Mouse (Mus musculus) layer of hippocampus, adult 8-10 months (tissue): Measurements from ENCODE around the gene Jph4. TPM values are rescaled to one million over a fixed set of nuclear protein-coding genes. Genes with fewer than 3 reads are reported as not detected.

Source experiments
- DNase-seq, 2 experiments: peaks; one replicate each; pipeline ENCODE4 v3.0.0; 2022; ENCODE audit warnings: low spot score in 2 of 2
- total RNA-seq, 4 experiments: library from RNA; stranded (reverse); gene quantifications; 2 replicates each; pipeline ENCODE4 v1.2.4; 2022

Jph4 gene
- total RNA-seq, 4 experiments from 2014 or later: 361 to 416 (median 386) TPM

GRCm38 (mm10) chr14:55064481-55065370 lies 52.0 kb downstream of the Jph4 start:
- DNase-seq: no peak

- DNase-seq: no peak
These were observed 53.0 kb downstream of the Jph4 start for GRCm38 (mm10) chr14:55063581-55064381.

- no peak for DNase-seq
These were observed 53.6 kb downstream of the Jph4 start for GRCm38 (mm10) chr14:55063117-55063516.

- peak; percentile 66 to 69 for DNase-seq
These were observed 54.1 kb downstream of the Jph4 start for GRCm38 (mm10) chr14:55062626-55063025.

GRCm38 (mm10) chr14:55061845-55062244 lies 54.9 kb downstream of the Jph4 start:
- DNase-seq: no peak

GRCm38 (mm10) chr14:55059931-55060330 lies 56.8 kb downstream of the Jph4 start:
- DNase-seq: no peak

- no peak for DNase-seq
These were observed 57.7 kb downstream of the Jph4 start for GRCm38 (mm10) chr14:55059009-55059408.

Other genes with a start within 250 kb of the Jph4 start
- gene Homez, start 246.0 kb downstream of the Jph4 start, total RNA-seq: 10 to 100 TPM; 20.3 to 33.2 (median 26.2) TPM
- gene Ppp1r3e, start 239.4 kb downstream of the Jph4 start, total RNA-seq: 10 to 100 TPM; 18.2 to 23.0 (median 22.2) TPM
- gene Bcl2l2, start 233.6 kb downstream of the Jph4 start, total RNA-seq: 100 to 1,000 TPM; 117 to 125 (median 121) TPM
- gene Gm20521, start 233.5 kb downstream of the Jph4 start, total RNA-seq: 10 to 100 TPM in 1 of 4 experiments, not detected in 3; 25.6 TPM
- gene Pabpn1, start 224.4 kb downstream of the Jph4 start, total RNA-seq: 100 to 1,000 TPM; 260 to 320 (median 270) TPM
- gene Slc22a17, start 203.8 kb downstream of the Jph4 start, total RNA-seq: 100 to 1,000 TPM; 629 to 644 (median 642) TPM
- 10 to 100 TPM; 10.1 to 13.7 (median 12.4) TPM for gene Efs, start 190.8 kb downstream of the Jph4 start, total RNA-seq
- gene Il25, start 184.2 kb downstream of the Jph4 start, total RNA-seq: under 1 TPM in 1 of 4 experiments, not detected in 3; 0.47 TPM
- 10 to 100 TPM; 62.4 to 83.2 (median 76.3) TPM for gene Cmtm5, start 180.7 kb downstream of the Jph4 start, total RNA-seq
- 1 to 10 TPM; 1.7 to 5.4 (median 2.6) TPM for gene Myh6, start 150.0 kb downstream of the Jph4 start, total RNA-seq
- not detected for gene Gm17428, start 140.0 kb downstream of the Jph4 start, total RNA-seq
- gene Myh7, start 122.3 kb downstream of the Jph4 start, total RNA-seq: 1 to 10 TPM; 6.0 to 10.0 (median 7.8) TPM
- 10 to 100 TPM; 32.5 to 39.5 (median 34.1) TPM for gene Ngdn, start 101.5 kb downstream of the Jph4 start, total RNA-seq
- 10 to 100 TPM; 45.9 to 69.4 (median 55.7) TPM for gene Zfhx2, start 24.6 kb downstream of the Jph4 start, total RNA-seq
- gene Thtpa, start 22.2 kb downstream of the Jph4 start, total RNA-seq: 10 to 100 TPM; 19.5 to 23.2 (median 22.3) TPM
- 10 to 100 TPM; 10.8 to 20.7 (median 14.8) TPM for gene Ap1g2, start 10.3 kb downstream of the Jph4 start, total RNA-seq
- not detected for gene Dhrs2, start 105.1 kb upstream of the Jph4 start, total RNA-seq